Mouse (Mus musculus): ENCODE measurements around the gene Rims1.

Rims1 gene

GRCm38 (mm10) chr1:22356209-22356608 lies 449.6 kb downstream of the Rims1 start:
- CTCF ChIA-PET: no interaction called here

- CTCF ChIA-PET: no interaction called here
Observed at GRCm38 (mm10) chr1:22353687-22354086, 452.1 kb downstream of the Rims1 start.

- CTCF ChIA-PET: no interaction called here
Observed at GRCm38 (mm10) chr1:22338914-22339313, 466.9 kb downstream of the Rims1 start.

GRCm38 (mm10) chr1:22320941-22321676 lies 484.7 kb downstream of the Rims1 start:
- CTCF ChIA-PET: no interaction called here

GRCm38 (mm10) chr1:22315537-22315936 lies 490.3 kb downstream of the Rims1 start:
- CTCF ChIA-PET: no interaction called here

- CTCF ChIA-PET: no interaction called here
Observed at GRCm38 (mm10) chr1:22311471-22311870, 494.3 kb downstream of the Rims1 start.

GRCm38 (mm10) chr1:22306519-22306918 lies 499.3 kb downstream of the Rims1 start:
- CTCF ChIA-PET: no interaction called here

GRCm38 (mm10) chr1:22305932-22306331 lies 499.9 kb downstream of the Rims1 start:
- CTCF ChIA-PET: interaction anchor here (0.8 kb wide), 1 partner anchor 120 kb away, joined by 3 read pairs; no protein-coding TSS in a partner anchor

GRCm38 (mm10) chr1:22293953-22294352 lies 511.8 kb downstream of the Rims1 start:
- CTCF ChIA-PET: no interaction called here

GRCm38 (mm10) chr1:22293310-22293709 lies 512.5 kb downstream of the Rims1 start:
- CTCF ChIA-PET: no interaction called here

- CTCF ChIA-PET: no interaction called here
Observed at GRCm38 (mm10) chr1:22286807-22287206, 519.0 kb downstream of the Rims1 start.

GRCm38 (mm10) chr1:22279954-22280353 lies 525.8 kb downstream of the Rims1 start:
- CTCF ChIA-PET: no interaction called here

- CTCF ChIA-PET: no interaction called here
Observed at GRCm38 (mm10) chr1:22274081-22274480, 531.7 kb downstream of the Rims1 start.

GRCm38 (mm10) chr1:22270131-22270530 lies 535.7 kb downstream of the Rims1 start:
- CTCF ChIA-PET: interaction anchor here (0.6 to 0.7 kb wide), 2 partner anchors 59 to 858 kb away, joined by 4 to 8 read pairs; no protein-coding TSS in a partner anchor

GRCm38 (mm10) chr1:22268581-22269359 lies 537.0 kb downstream of the Rims1 start:
- CTCF ChIA-PET: interaction anchor here (0.5 kb wide), 1 partner anchor 850 kb away, joined by 3 read pairs; no protein-coding TSS in a partner anchor

GRCm38 (mm10) chr1:22266491-22266890 lies 539.3 kb downstream of the Rims1 start:
- CTCF ChIA-PET: no interaction called here

- CTCF ChIA-PET: no interaction called here
Observed at GRCm38 (mm10) chr1:22265528-22265927, 540.3 kb downstream of the Rims1 start.

GRCm38 (mm10) chr1:22262169-22262950 lies 543.4 kb downstream of the Rims1 start:
- CTCF ChIA-PET: no interaction called here

GRCm38 (mm10) chr1:22261702-22262101 lies 544.1 kb downstream of the Rims1 start:
- CTCF ChIA-PET: no interaction called here

GRCm38 (mm10) chr1:22260291-22260690 lies 545.5 kb downstream of the Rims1 start:
- CTCF ChIA-PET: no interaction called here

GRCm38 (mm10) chr1:22258356-22258755 lies 547.4 kb downstream of the Rims1 start:
- CTCF ChIA-PET: no interaction called here

GRCm38 (mm10) chr1:22254278-22254677 lies 551.5 kb downstream of the Rims1 start:
- CTCF ChIA-PET: no interaction called here

Measured in spleen, embryonic (tissue).